Mouse (Mus musculus): ENCODE data around the gene Rin1.

- no peak for TF ChIP-seq CTCF (IDR thresholded peaks at IDR 0.05; ENCODE audit: low read depth, low read length)
- no peak for TF ChIP-seq POLR2A (IDR thresholded peaks at IDR 0.05; ENCODE audit: extremely low read depth, insufficient read depth, low read length)
Observed at GRCm38 (mm10) chr19:5094746-5095417, 44.6 kb downstream of the Rin1 start.
